Mouse (Mus musculus) liver, postnatal 0 days (tissue): ENCODE data around the gene Ankub1. TPM values are rescaled to one million over a fixed set of nuclear protein-coding genes. Genes with fewer than 3 reads are reported as not detected.
A peak's percentile ranks its signal among the peaks of the same experiment; 100 is the strongest.

Experiments
- ATAC-seq: fragments of 200-750 bp; cut with Nextera tagmentation; 2 replicates; pipeline ENCODE4 v1.8.0; 2017; ENCODE audit warnings: mild to moderate bottlenecking, moderate library complexity
- DNase-seq: peaks from one replicate; pipeline ENCODE4 v3.0.0-alpha.2; 2016
- H3K27ac ChIP-seq: fragments of 300-500 bp; sonication (generic); 2 replicates; pipeline ENCODE4 v1.5.1; 2014; ENCODE audit warnings: antibody characterized with exemption, moderate library complexity, mild to moderate bottlenecking, low read depth
- H3K27me3 ChIP-seq: fragments of 300-500 bp; sonication (generic); 2 replicates; pipeline ENCODE4 v1.6.1; 2014; ENCODE audit warnings: low read length, control low read depth, mixed read lengths; ENCODE audit not compliant: insufficient read depth
- H3K36me3 ChIP-seq: fragments of 300-500 bp; sonication (generic); replicated peaks from 2 replicates; pipeline ENCODE4 v1.6.1; 2014; ENCODE audit warnings: mild to moderate bottlenecking, control low read depth, low read length, moderate library complexity, mixed read lengths; ENCODE audit not compliant: insufficient read depth
- H3K4me1 ChIP-seq: fragments of 300-500 bp; sonication (generic); 2 replicates; pipeline ENCODE4 v1.6.1; 2014; ENCODE audit warnings: antibody characterized with exemption, mild to moderate bottlenecking, control low read depth; ENCODE audit not compliant: insufficient read depth
- H3K4me2 ChIP-seq: fragments of 300-500 bp; sonication (generic); 2 replicates; pipeline ENCODE4 v1.6.1; 2014; ENCODE audit warnings: low read depth, mild to moderate bottlenecking, low read length, moderate library complexity, mixed read lengths
- H3K4me3 ChIP-seq: fragments of 300-500 bp; sonication (generic); 2 replicates; pipeline ENCODE4 v1.5.1; 2014; ENCODE audit warnings: low read depth, low read length
- H3K9ac ChIP-seq: fragments of 300-500 bp; sonication (generic); replicated peaks from 2 replicates; pipeline ENCODE4 v1.6.1; 2014; ENCODE audit warnings: mild to moderate bottlenecking, moderate library complexity
- H3K9me3 ChIP-seq: fragments of 300-500 bp; sonication (generic); 2 replicates; pipeline ENCODE4 v1.6.1; 2016; ENCODE audit warnings: mild to moderate bottlenecking, control low read depth, low read length, mixed read lengths
- CTCF ChIP-seq: sonication (generic); IDR thresholded peaks from 2 replicates; pipeline ENCODE4 v1.5.1; 2016; ENCODE audit warnings: antibody characterized with exemption, low read depth
- EP300 ChIP-seq: IDR thresholded peaks from 2 replicates; pipeline ENCODE4 v1.6.1; 2016; ENCODE audit warnings: antibody characterized with exemption, low read depth, mild to moderate bottlenecking
- WGBS: fragments of 180-500 bp; shearing (Covaris S2); extraction: QIAGEN DNeasy Blood & Tissue Kit; methylation state at CpG from one replicate; pipeline ENCODE4 v1.1.7; 2014; ENCODE audit not compliant: insufficient replicate concordance; 5-methylcytosine and 5-hydroxymethylcytosine counted together
- microRNA-seq: library from miRNA; unstranded; fragments of <30 nt; microRNA quantifications from one replicate; pipeline ENCODE4, GENCODE M21; 2016
- polyA plus RNA-seq: library from polyadenylated mRNA; unstranded; fragments of >200 nt; fragmentation: Nextera tagmentation; extraction: Ambion mirVana; gene quantifications from 2 replicates; pipeline ENCODE4 v1.2.1, GENCODE M21; 2015

Gene Ankub1
- polyA plus RNA-seq, 1 experiment from 2014 or later: 0.11 TPM

DNA sequence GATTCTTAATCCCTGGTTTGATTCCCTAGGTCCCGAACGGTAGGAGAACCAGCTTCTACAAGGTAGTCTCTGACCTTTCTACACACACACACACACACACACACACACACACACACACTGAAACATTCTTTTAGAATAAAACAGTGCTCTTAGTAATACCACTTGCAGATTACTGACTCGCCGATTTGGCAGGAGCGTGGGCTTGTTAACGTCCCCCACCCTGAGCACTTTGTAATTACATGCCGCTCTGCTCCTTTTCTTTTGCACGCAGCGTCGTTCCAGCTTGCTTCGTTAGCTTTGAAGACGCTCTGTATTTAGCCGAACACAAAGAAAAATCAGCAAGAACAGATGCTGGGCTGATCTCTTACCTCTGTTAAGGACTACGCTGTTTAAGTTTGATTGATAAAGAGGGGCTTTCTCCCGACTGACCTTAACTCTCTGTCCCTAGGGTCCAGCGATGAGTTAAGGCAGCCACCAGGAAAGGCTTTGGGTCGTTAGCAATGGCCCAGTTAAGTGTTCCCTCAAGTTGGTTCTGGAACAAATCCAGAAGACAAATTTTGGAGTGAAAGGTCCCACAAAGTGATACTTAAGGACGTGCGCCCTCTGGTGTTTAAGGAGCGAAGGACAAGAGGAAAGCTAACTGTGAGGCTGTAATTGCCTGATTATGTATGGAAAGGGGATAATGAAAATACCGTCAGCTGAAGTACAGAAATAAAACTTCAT, 67.2 kb downstream of the Ankub1 start:
- WGBS: 44% methylated on average over 21 of the region's 21 CpGs
- H3K9me3 ChIP-seq: no peaks in the 10 kb centered on the region
- no peaks in the 10 kb centered on the region for H3K27me3 ChIP-seq
- no peaks in the 10 kb centered on the region for H3K4me1 ChIP-seq
- H3K9ac ChIP-seq: no peak overlapping the region
- DNase-seq: peak; percentile 70
- ATAC-seq: no peak
- H3K4me3 ChIP-seq: no peak overlapping the region
- H3K27ac ChIP-seq: no peak overlapping the region
- no peaks in the 10 kb centered on the region for H3K36me3 ChIP-seq
- no peak for TF ChIP-seq EP300
- TF ChIP-seq CTCF: peak; percentile 84
- H3K4me2 ChIP-seq: peak overlapping the region; percentile 49; the same call in 1 of the 2 replicates

DNA sequence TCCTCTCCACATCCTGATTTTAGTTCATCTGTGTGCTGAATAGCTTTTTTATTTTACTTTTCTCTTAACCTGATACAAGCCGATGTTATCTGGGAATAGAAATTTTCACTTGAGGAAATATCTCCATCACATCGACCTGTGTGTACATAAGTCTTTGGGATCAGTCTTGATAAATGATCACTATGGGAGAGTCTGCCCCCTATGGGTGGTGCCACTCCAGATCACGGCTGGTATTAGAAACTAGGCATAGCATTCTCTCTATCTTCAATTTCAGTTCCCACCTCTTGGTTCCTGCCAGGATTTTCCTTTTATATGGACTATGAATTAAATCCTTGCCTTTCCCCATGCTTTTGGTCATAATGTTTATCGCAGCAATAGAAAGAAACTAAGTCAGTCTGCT, 72.9 kb downstream of the Ankub1 start:
- H3K27me3 ChIP-seq: no peaks in the 10 kb centered on the region
- H3K4me3 ChIP-seq: no peak overlapping the region
- no peak overlapping the region for H3K27ac ChIP-seq
- no peak for ATAC-seq
- no peak overlapping the region for H3K4me2 ChIP-seq
- 64% methylated on average over 4 of the region's 4 CpGs for WGBS
- TF ChIP-seq CTCF (peak; percentile 49), EP300 (no peak)
- H3K9ac ChIP-seq: no peak overlapping the region
- no peaks in the 10 kb centered on the region for H3K4me1 ChIP-seq
- no peak for DNase-seq
- H3K9me3 ChIP-seq: no peaks in the 10 kb centered on the region
- no peaks in the 10 kb centered on the region for H3K36me3 ChIP-seq

DNA sequence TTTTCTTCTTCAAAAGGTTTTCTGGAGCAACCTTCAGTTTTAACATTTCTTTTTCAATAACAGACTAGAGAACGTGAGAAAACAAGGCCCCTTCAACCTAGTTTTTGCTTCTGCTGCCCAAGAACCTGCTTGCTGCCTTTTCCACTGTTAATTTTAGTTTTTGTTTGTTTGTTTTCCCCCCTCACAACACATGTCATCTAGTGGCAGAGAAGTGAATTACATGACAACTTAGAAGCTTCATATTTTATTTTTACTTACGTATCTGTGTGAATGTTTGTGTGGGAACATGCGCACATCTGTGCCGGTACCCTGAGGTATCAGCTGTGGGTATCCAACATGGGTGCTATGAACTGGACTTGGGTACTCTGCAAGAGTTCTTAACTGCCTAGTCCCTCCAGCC, 76.9 kb downstream of the Ankub1 start:
- ATAC-seq (no peak), DNase-seq (no peak)
- no peaks in the 10 kb centered on the region for H3K36me3 ChIP-seq
- H3K4me1 ChIP-seq: no peaks in the 10 kb centered on the region
- no peak overlapping the region for H3K4me2 ChIP-seq
- no peaks in the 10 kb centered on the region for H3K9me3 ChIP-seq
- TF ChIP-seq CTCF (peak; percentile 30), EP300 (no peak)
- H3K27me3 ChIP-seq: no peaks in the 10 kb centered on the region
- no peak overlapping the region for H3K27ac ChIP-seq
- H3K4me3 ChIP-seq: no peak overlapping the region
- 82% methylated on average over 4 of the region's 4 CpGs for WGBS
- H3K9ac ChIP-seq: no peak overlapping the region

DNA sequence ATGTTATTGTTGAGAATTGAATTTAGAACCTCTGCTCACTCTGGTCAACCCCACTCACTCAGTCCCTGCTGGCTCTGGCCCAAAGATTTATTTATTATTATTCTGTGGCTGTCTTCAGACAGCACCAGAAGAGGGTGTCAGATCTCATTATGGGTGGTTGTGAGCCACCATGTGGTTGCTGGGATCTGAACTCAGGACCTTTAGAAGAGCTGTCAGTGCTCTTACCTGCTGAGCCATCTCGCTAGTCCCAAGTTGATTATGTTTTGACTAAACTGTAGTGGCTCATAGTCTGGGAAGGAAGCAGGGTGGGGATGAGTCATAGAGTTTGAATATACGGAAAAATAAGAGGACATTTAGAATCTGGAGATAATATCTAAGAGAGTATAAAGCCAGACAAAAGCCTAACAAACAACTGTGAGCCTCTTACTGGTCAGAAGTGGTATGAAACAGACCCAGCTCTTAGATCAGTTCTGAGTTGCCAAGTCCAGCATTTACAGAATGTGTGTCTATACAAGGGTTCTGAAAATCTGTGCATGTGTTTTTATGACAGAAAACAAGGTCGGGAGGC, 80.1 kb downstream of the Ankub1 start:
- H3K4me1 ChIP-seq: no peaks in the 10 kb centered on the region
- H3K4me2 ChIP-seq: no peak overlapping the region
- H3K9ac ChIP-seq: no peak overlapping the region
- H3K9me3 ChIP-seq: no peaks in the 10 kb centered on the region
- H3K27me3 ChIP-seq: no peaks in the 10 kb centered on the region
- H3K27ac ChIP-seq: no peak overlapping the region
- TF ChIP-seq EP300 (no peak), CTCF (no peak)
- no peaks in the 10 kb centered on the region for H3K36me3 ChIP-seq
- 56% methylated on average over 3 of the region's 3 CpGs for WGBS
- DNase-seq: no peak
- no peak for ATAC-seq
- no peak overlapping the region for H3K4me3 ChIP-seq

DNA sequence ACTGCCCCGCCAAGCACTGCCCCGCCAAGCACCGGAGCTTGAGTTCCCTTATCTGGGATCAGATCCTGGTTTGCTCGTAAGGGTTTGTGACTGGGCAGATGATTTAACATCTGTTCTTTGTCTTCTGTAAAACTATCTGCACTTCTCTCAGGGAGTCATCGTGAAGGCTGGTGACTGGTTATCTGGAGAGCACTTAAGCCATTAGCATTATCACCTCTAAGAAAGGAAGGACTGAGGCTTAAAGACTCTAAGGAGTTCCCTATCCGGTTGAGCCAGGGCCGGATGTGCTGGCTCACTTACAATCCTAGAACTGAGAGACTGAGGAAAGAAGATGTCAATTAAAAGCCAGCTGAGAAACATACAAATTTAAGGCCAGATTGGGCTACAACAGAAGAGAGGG, 80.8 kb downstream of the Ankub1 start:
- Histone ChIP-seq H3K4me1 (no peaks in the 10 kb centered on the region), H3K27ac (no peak overlapping the region), H3K36me3 (no peaks in the 10 kb centered on the region), H3K4me3 (no peak overlapping the region), H3K4me2 (no peak overlapping the region), H3K9ac (no peak overlapping the region), H3K27me3 (no peaks in the 10 kb centered on the region), H3K9me3 (no peaks in the 10 kb centered on the region)
- ATAC-seq (no peak), DNase-seq (no peak)
- TF ChIP-seq EP300: no peak
- no peak for TF ChIP-seq CTCF
- 31% methylated on average over 7 of the region's 7 CpGs for WGBS

Small RNAs within 50 kb of the gene (microRNA-seq; reads per million reads assigned to microRNA genes)
- not detected for gene Mir6377

Other genes starting within 250 kb of the Ankub1 start
- 2.7 TPM in 2 replicates for gene Wwtr1, start 116.9 kb downstream of the Ankub1 start, polyA plus RNA-seq
- 37.7 and 38.3 TPM in 2 replicates for gene Commd2, start 41.1 kb downstream of the Ankub1 start, polyA plus RNA-seq
- 112 and 119 TPM in 2 replicates for gene Rnf13, start 43.3 kb upstream of the Ankub1 start, polyA plus RNA-seq
- gene Pfn2, start 155.3 kb upstream of the Ankub1 start, polyA plus RNA-seq: 4.3 and 5.0 TPM in 2 replicates